Mouse (Mus musculus) ES-E14 (cell line): ENCODE data around the gene Tha1.

Experiments
- CHD2 ChIP-seq: IDR thresholded peaks from 2 replicates; pipeline ENCODE4 v1.6.1; 2014; ENCODE audit warnings: mild to moderate bottlenecking, low read depth, low read length, inconsistent platforms
- MAFK ChIP-seq: IDR thresholded peaks from 2 replicates; pipeline ENCODE4 v1.6.1; 2014; ENCODE audit warnings: mild to moderate bottlenecking, low read depth, low read length, inconsistent platforms; ENCODE audit not compliant: insufficient read depth
- ZNF384 ChIP-seq: IDR thresholded peaks from 2 replicates; pipeline ENCODE4 v1.6.1; 2012; ENCODE audit warnings: low read depth, low read length, inconsistent platforms

DNA sequence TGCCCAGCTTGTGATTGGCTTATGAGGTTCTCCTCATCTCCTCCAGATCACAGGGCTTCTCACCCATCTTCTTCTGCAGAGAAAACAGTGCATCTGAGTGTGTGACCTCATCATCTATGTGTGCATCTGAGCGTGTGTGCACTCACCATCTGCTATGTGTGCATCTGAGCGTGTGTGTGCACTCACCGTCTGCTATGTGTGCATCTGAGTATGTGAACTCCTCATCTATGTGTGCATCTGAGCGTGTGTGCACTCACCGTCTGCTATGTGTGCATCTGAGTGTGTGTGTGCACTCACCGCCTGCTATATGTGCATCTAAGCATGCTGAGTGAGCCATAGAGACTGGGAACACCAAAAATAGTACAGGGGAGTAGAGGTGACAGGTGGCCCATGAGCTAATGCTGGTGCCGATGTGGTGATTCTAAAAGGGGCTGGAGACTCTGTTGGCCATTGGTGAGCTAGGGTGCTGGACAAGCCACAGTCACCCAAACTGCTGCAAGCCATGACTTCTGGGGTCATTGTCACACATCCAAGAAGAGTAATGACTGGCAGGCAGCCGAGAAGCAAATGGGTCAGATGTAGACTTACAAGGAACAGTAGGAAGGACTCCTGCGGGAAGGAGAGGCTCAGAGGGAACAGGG is 7.2 kb upstream of the Tha1 start:
- TF ChIP-seq ZNF384 (no peak), CHD2 (no peak), MAFK (no peak)
